Mouse (Mus musculus): ENCODE results near the gene Mtg2. TPM values are rescaled to one million over a fixed set of nuclear protein-coding genes. Genes with fewer than 3 reads are reported as not detected.

The Mtg2 gene
- total and polyA plus RNA-seq, 3 experiments, result 13.1 to 22.2 (median 13.5) TPM

- DNase-seq, result no peak
Measured at GRCm38 (mm10) chr2:180104659-180105377, 34.4 kb downstream of the Mtg2 start.

DNA sequence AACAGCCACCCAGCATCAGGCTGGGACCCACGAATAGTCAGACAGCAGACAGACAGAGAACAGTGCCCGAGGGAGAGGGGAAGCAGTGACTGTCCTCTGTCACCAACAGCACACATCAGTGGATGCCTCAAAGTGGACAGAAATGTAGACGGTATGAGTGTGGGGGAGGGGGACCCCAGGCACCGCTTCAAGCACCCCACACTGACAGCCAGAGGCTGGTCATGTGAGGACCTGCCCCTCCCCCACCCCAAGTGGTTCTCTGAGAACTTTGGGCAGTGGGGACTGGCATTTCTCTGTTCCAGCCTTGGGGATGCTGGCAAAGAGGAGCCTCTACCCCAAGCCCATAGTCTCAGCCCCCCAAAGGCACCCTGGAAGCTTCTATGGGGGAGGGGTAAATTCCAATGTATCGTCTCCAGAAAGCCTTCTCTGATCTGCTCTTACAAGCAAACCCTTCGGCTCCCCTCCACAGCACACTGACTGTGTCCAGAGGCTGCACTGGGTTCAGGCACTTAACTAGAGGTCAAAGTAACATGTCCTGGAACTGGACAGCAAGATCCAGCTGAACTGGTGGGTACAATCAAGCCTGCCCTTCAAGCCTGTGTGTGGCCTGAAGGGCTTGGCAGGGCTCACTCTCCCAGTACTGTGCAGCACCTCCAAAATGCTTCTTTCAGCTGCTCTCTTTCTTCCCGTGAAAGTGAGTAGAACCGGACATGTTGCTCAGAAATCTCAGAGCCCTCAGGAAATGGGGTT is 35.2 kb downstream of the Mtg2 start:
- no peak for DNase-seq

DNA sequence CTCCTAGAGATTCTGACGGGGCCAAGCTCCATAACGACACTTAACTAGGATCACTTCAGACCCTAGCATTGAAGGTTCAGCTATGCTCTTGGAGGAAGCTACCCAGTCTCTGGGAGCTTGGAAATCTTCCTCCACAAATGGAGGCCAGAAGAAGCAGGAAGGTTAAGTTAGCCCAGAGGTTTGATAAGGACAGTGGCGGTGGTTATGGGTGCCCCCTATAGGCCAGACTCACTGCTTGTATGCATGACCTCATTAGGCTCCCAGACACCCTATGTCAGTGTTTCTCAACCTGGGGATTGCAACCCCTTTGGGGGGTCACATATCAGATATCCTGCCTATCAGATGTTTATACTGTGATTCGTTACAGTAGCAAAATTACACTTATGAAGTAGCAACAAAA is 36.7 kb downstream of the Mtg2 start:
- no peak for DNase-seq

DNA sequence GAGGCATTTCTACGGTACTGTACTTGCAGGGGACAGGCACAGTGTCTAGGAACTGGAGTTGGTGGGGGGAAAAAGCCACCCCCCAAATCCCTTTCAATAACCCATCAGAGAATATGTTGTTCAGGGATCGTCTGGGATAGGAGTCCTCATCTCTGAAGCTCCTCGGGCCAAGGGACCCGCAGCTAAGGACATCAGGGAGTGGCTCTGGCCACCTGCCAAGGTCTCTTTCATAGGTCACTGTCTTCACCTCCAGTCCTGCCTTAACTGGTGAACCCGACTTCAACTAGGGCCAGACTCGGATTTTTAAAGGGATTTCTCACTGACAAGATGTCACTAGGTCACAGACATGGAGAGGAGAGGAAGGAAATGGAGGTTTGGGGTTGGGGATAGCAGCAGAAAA is 37.9 kb downstream of the Mtg2 start:
- DNase-seq, result no peak

- peak; percentile 42 for DNase-seq
Measured at GRCm38 (mm10) chr2:180113909-180114890, 43.8 kb downstream of the Mtg2 start.

GRCm38 (mm10) chr2:180115279-180115678 is 44.9 kb downstream of the Mtg2 start:
- peak; percentile 63 for DNase-seq

GRCm38 (mm10) chr2:180116081-180116493 is 45.7 kb downstream of the Mtg2 start:
- DNase-seq, result no peak

GRCm38 (mm10) chr2:180116741-180117484 is 46.5 kb downstream of the Mtg2 start:
- DNase-seq, result no peak

- DNase-seq, result peak; percentile 33
Measured at GRCm38 (mm10) chr2:180117485-180118194, 47.3 kb downstream of the Mtg2 start.

DNA sequence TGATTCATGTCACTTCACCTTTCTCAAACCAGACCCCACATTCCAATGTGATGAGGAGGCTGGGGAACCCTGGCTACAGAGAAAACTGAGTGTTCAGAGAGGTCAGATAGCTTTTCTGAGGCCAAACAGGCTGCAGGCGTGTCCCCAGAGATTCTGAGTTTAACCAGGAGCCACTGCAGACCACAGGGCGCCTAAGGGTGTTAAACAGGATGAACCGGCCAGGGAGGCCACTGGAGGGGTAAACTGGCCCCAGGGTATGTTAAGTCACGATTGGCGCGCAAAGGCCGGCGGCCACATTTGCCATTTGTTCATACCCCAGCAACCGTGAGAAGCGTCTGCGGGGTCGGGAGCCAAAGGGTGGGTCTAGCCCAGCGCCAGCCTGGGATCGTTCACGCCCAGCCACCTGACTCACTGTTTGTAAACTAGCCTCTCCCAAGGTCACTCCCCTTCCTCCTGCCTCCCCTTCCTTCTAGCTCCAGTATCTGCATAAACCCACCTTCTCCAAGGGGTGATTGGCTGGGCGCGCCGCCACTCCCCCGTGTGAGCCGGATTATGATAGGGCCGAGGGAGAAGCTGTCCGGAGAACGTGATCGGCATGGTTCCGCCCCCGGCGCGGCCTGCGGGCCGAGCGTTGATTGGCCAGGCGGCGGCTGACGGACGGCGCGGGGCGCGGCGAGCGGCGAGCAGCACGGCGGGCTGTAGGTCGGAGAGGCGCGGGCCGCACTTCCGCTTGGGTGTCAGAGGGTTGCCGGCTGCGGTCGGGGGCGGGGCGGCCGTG is 48.5 kb downstream of the Mtg2 start, which contains the start of gene Osbpl2:
Osbpl2 (plus strand) TSS at position 646 of the 778 bp plus-strand sequence.
- DNase-seq, result peak; percentile 100

DNA sequence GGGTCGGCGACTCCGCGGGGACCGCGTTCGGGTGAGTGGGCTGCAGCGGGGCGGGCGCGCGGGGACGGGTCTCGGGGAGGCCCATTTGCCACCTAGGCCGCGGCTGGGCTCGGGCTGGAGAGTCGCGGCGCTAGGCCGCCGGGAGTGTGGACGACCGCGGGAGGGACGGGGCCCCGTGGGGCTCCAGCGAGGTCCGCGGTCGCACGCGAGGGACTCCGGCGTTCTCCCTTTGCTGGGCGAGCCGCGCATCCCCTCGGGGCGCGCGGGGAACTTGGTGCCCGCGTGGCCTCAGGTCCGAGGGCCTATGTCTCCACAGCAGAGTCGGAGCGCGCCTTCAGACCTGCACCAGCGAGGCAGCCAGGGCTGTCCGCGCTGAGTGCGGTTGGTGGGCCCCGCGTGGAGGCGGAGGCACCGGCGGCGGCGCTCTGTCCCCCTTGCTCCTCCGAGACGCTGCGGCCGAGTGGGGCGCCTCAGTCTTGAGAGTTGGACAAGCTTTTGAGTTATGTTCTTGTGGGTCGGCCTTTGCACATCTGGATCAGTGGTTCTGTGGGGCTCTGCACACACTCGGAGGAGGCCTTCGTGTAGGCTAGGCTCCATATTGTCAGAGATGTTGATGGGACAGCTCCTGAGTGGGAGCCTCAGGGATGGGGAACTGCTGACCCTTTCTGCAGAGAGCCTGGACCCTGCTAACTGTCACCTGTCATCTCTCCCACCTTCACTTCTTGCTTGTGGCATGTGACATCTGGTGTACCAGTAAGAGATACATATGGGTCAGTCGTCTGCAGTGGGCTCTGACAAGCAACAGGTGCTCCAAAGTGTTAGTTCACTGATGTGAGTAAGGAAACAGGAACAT is 49.3 kb downstream of the Mtg2 start:
- no peak for DNase-seq

DNA sequence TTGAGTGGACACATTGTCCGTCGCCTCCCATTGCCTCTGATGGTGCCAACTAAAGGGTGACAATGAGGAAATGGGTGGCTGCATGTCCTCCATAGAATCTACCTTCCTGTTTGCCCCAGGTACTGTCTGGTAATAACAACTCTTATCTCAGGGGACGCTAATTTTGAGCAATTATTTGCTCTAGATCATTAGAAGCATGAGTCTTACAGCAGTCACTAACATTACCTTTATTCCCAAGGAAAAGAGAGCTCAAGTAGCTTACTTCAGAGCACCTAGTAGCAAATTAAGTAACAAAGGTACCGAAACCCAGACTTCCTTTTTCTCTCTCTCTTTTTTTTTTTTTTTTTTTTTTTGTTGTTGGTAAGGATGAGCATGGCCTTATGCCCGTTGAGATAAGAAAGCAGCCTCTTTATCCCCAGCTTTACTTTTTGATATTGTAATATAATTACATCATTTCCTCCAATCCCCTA is 49.9 kb downstream of the Mtg2 start:
- no peak for DNase-seq

- DNase-seq, result no peak
Measured at GRCm38 (mm10) chr2:180124192-180124591, 53.8 kb downstream of the Mtg2 start.

GRCm38 (mm10) chr2:180126195-180126594 is 55.8 kb downstream of the Mtg2 start:
- DNase-seq, result peak; percentile 71

GRCm38 (mm10) chr2:180127675-180128074 is 57.3 kb downstream of the Mtg2 start:
- no peak for DNase-seq

GRCm38 (mm10) chr2:180133231-180133630 is 62.8 kb downstream of the Mtg2 start:
- DNase-seq, result no peak

- DNase-seq, result no peak
Measured at GRCm38 (mm10) chr2:180133911-180134310, 63.5 kb downstream of the Mtg2 start.

DNA sequence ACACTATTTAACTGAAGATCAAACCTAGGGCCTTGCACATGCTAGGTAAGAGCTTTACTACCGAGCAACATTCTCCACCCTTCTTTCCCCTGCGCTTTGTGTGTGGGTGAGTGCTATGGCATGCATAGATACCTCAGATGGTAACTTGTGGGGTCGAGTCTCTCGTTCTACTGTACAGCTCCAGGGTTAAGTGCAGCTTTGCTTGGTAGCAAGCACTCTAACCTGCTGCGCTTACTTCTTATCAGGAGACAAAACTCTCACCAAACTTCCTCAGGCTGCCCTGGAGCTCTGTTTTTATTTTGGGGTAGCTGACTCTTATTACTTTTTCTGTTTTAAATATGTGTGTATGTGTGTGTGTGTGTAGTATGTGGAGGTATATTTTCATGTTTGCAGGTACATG is 65.0 kb downstream of the Mtg2 start:
- no peak for DNase-seq
